Mouse (Mus musculus) thymus, adult 2 months (tissue): ENCODE data around the gene Cabp2. TPM values are rescaled to one million over a fixed set of nuclear protein-coding genes. Genes with fewer than 3 reads are reported as not detected.
"Not testable (repeated sequence)": the region's sequence is repeated elsewhere in the genome, so short reads cannot be mapped to it uniquely, and the experiment has no call there.

Experiments
- DNase-seq: peaks from one replicate; pipeline ENCODE4 v3.0.0; 2021
- H3K27ac ChIP-seq: fragments of 200-500 bp; 2 replicates; pipeline ENCODE4 v1.5.1; 2012; ENCODE audit warnings: low read length, control low read depth; ENCODE audit not compliant: control insufficient read depth, insufficient read depth
- H3K27me3 ChIP-seq: fragments of 200-500 bp; 2 replicates; pipeline ENCODE4 v1.6.1; 2012; ENCODE audit warnings: mild to moderate bottlenecking, low read length, moderate library complexity, mixed read lengths; ENCODE audit not compliant: control insufficient read depth, insufficient read depth
- H3K36me3 ChIP-seq: fragments of 200-500 bp; 2 replicates; pipeline ENCODE4 v1.6.1; 2012; ENCODE audit warnings: mild to moderate bottlenecking, low read length, moderate library complexity; ENCODE audit not compliant: control insufficient read depth, insufficient read depth
- H3K4me1 ChIP-seq: fragments of 200-500 bp; replicated peaks from 2 replicates; pipeline ENCODE4 v1.6.1; 2012; ENCODE audit warnings: low read length; ENCODE audit not compliant: control insufficient read depth, insufficient read depth
- H3K4me3 ChIP-seq: fragments of 200-500 bp; 2 replicates; pipeline ENCODE4 v1.5.1; 2012; ENCODE audit warnings: mild to moderate bottlenecking, low read length, control low read depth, moderate library complexity; ENCODE audit not compliant: control insufficient read depth, insufficient read depth
- CTCF ChIP-seq: fragments of 200-500 bp; IDR thresholded peaks from 2 replicates; pipeline ENCODE4 v1.5.1; 2012; ENCODE audit warnings: mild to moderate bottlenecking, control low read depth, low read length, moderate library complexity, borderline replicate concordance; ENCODE audit not compliant: control insufficient read depth, poor library complexity, insufficient read depth; ENCODE audit errors: extremely low read depth
- POLR2A ChIP-seq: fragments of 200-500 bp; IDR thresholded peaks from 2 replicates; pipeline ENCODE4 v1.6.1; 2012; ENCODE audit warnings: mild to moderate bottlenecking, low read length, control low read depth, moderate library complexity; ENCODE audit not compliant: control insufficient read depth, poor library complexity, insufficient read depth; ENCODE audit errors: extremely low read depth
- WGBS: fragments of 180-500 bp; shearing (Covaris S2); methylation state at CpG from one replicate; pipeline ENCODE4 v1.1.7; 2018; 5-methylcytosine and 5-hydroxymethylcytosine counted together
- polyA plus RNA-seq: library from polyadenylated mRNA; depleted of rRNA; stranded (reverse); fragments of >200 nt; gene quantifications from 2 replicates; pipeline ENCODE4 v1.2.3, GENCODE M21; 2012

The Cabp2 gene
- polyA plus RNA-seq, 1 experiment, result 0.42 TPM

- Histone ChIP-seq H3K4me1 (peaks cover 18% of the 10 kb centered on the region), H3K4me3 (no peak overlapping the region), H3K27me3 (no peaks in the 10 kb centered on the region), H3K27ac (no peak overlapping the region), H3K36me3 (peaks cover 12% of the 10 kb centered on the region)
- no peak for TF ChIP-seq POLR2A
- TF ChIP-seq CTCF, result no peak
- no peak for DNase-seq
- WGBS, result 95% methylated on average over 7 of the region's 7 CpGs
These were observed 48.1 kb downstream of the Cabp2 start for GRCm38 (mm10) chr19:4129462-4129861.

DNA sequence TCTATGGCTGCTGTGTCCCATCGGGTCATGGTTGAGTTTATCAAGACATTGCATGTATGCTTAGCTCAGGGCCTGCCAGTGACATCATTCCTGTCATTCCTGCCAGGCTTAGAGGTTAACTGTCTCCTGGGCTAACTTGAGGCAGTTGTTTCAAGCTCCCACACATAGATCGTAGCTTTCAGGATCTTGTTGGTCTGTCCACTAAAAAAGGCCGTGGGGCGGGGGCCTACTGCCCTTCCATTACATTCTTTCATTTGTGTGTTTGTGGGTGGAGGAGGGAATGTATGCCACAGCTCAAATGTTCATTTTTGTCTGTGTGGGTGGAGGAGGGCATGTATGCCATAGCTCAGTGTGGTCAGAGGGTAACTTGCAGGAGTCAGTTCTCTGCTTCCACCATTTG is 48.7 kb downstream of the Cabp2 start:
- H3K36me3 ChIP-seq, result peaks cover 12% of the 10 kb centered on the region
- H3K4me3 ChIP-seq, result no peak overlapping the region
- WGBS, result 99% methylated on average over 4 of the region's 4 CpGs
- no peaks in the 10 kb centered on the region for H3K27me3 ChIP-seq
- DNase-seq, result no peak
- H3K27ac ChIP-seq, result no peak overlapping the region
- peaks cover 21% of the 10 kb centered on the region for H3K4me1 ChIP-seq
- TF ChIP-seq POLR2A (no peak), CTCF (no peak)

GRCm38 (mm10) chr19:4131075-4131474 is 49.7 kb downstream of the Cabp2 start:
- H3K36me3 ChIP-seq, result peaks cover 12% of the 10 kb centered on the region
- no peaks in the 10 kb centered on the region for H3K27me3 ChIP-seq
- WGBS, result 98% methylated on average over 5 of the region's 5 CpGs
- TF ChIP-seq POLR2A, result no peak
- no peak for TF ChIP-seq CTCF
- H3K4me1 ChIP-seq, result peaks cover 22% of the 10 kb centered on the region
- H3K27ac ChIP-seq, result no peak overlapping the region
- DNase-seq, result no peak
- H3K4me3 ChIP-seq, result no peak overlapping the region

DNA sequence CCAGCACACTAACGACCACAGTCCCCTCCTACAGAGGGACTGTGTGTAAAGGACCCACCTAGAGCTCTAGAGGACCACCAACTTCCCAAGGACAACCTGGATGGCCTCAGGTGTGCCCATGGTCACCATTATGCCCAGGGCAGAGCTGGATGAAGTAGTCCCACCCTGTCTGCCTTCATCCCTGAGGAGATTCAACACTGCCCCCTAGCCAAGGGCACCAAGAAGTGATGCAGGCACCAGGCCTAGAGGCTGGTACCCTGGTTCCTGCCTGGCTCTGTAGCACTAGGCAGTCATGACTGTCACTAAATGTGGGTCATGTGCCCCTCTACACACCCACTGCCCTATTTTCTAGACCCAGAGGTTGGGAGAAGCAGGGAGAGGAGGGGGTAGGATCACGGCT is 50.4 kb downstream of the Cabp2 start:
- WGBS, result 94% methylated on average over 2 of the region's 2 CpGs
- no peak for DNase-seq
- Histone ChIP-seq H3K36me3 (peaks cover 12% of the 10 kb centered on the region), H3K27me3 (no peaks in the 10 kb centered on the region), H3K4me3 (no peak overlapping the region), H3K4me1 (peaks cover 16% of the 10 kb centered on the region), H3K27ac (no peak overlapping the region)
- TF ChIP-seq POLR2A (no peak), CTCF (0 out of 2 replicates have a peak, but pooled peaks have one; percentile 14)

GRCm38 (mm10) chr19:4134354-4134753 is 53.0 kb downstream of the Cabp2 start:
- Histone ChIP-seq H3K27me3 (no peaks in the 10 kb centered on the region), H3K4me1 (peaks cover 10% of the 10 kb centered on the region; the same call in 1 of the 2 replicates), H3K4me3 (no peak overlapping the region), H3K27ac (no peak overlapping the region), H3K36me3 (peaks cover 9% of the 10 kb centered on the region)
- DNase-seq, result no peak
- TF ChIP-seq CTCF (no peak), POLR2A (no peak)
- 94% methylated on average over 4 of the region's 4 CpGs for WGBS

- not testable (repeated sequence) for DNase-seq, H3K27ac ChIP-seq, H3K36me3 ChIP-seq, H3K4me3 ChIP-seq, H3K27me3 ChIP-seq
- H3K4me1 ChIP-seq, result peaks cover 11% of the 10 kb centered on the region; the same call in 1 of the 2 replicates
- WGBS, result 96% methylated on average over 6 of the region's 6 CpGs
These were observed 54.0 kb downstream of the Cabp2 start for GRCm38 (mm10) chr19:4135229-4135962.

- WGBS, result 31% methylated on average over 8 of the region's 8 CpGs
- H3K4me1 ChIP-seq, result peaks cover 14% of the 10 kb centered on the region; the same call in 1 of the 2 replicates
- not testable (repeated sequence) for H3K4me3 ChIP-seq, H3K36me3 ChIP-seq, H3K27me3 ChIP-seq, DNase-seq, H3K27ac ChIP-seq
- TF ChIP-seq CTCF, result peak; percentile 44; the same call in 1 of the 2 replicates
These were observed 54.6 kb downstream of the Cabp2 start for GRCm38 (mm10) chr19:4135963-4136345.
